Mouse (Mus musculus): ENCODE measurements around the gene Ppat.

GRCm38 (mm10) chr5:76923428-76923827 lies 27.9 kb downstream of the Ppat start:
- TF ChIP-seq ZC3H11A (IDR thresholded peaks at IDR 0.05; ENCODE audit: low read depth, low read length): no peak
- no peak for TF ChIP-seq ZKSCAN1 (IDR thresholded peaks at IDR 0.05; ENCODE audit: low read depth, low read length)
- TF ChIP-seq GATA1 (IDR thresholded peaks at IDR 0.05; ENCODE audit: low read depth, low read length): no peak
